Mouse (Mus musculus) kidney, embryonic 14.5 days (tissue): ENCODE results near the gene Pgd. TPM values are rescaled to one million over a fixed set of nuclear protein-coding genes. Genes with fewer than 3 reads are reported as not detected.

Experiments used
- ATAC-seq: fragments of 200-750 bp; cut with Nextera tagmentation; 2 replicates; pipeline ENCODE4 v1.8.0; 2017; ENCODE audit warnings: moderate number of reproducible peaks, mild to moderate bottlenecking, moderate TSS enrichment, moderate library complexity; ENCODE audit not compliant: low FRiP score, low TSS enrichment
- H3K27ac ChIP-seq: fragments of 300-500 bp; sonication (generic); 2 replicates; pipeline ENCODE4 v1.5.1; 2014; ENCODE audit warnings: low read depth, mild to moderate bottlenecking, low read length, moderate library complexity, mixed read lengths
- H3K27me3 ChIP-seq: fragments of 300-500 bp; sonication (generic); 2 replicates; pipeline ENCODE4 v1.6.1; 2014; ENCODE audit warnings: mild to moderate bottlenecking, low read length; ENCODE audit not compliant: control insufficient read depth, insufficient read depth
- H3K36me3 ChIP-seq: fragments of 300-500 bp; sonication (generic); 2 replicates; pipeline ENCODE4 v1.6.1; 2014; ENCODE audit warnings: low read length, mixed read lengths; ENCODE audit not compliant: control insufficient read depth, insufficient read depth
- H3K4me1 ChIP-seq: fragments of 300-500 bp; sonication (generic); 2 replicates; pipeline ENCODE4 v1.6.1; 2014; ENCODE audit warnings: low read length, mixed read lengths; ENCODE audit not compliant: control insufficient read depth, insufficient read depth
- H3K4me2 ChIP-seq: fragments of 300-500 bp; sonication (generic); replicated peaks from 2 replicates; pipeline ENCODE4 v1.6.1; 2014; ENCODE audit warnings: low read depth, mild to moderate bottlenecking, low read length
- H3K4me3 ChIP-seq: fragments of 300-500 bp; sonication (generic); 2 replicates; pipeline ENCODE4 v1.5.1; 2014; ENCODE audit warnings: mild to moderate bottlenecking, low read length
- H3K9ac ChIP-seq: fragments of 300-500 bp; sonication (generic); 2 replicates; pipeline ENCODE4 v1.6.1; 2014; ENCODE audit warnings: low read depth, mild to moderate bottlenecking, low read length, moderate library complexity
- H3K9me3 ChIP-seq: fragments of 300-500 bp; sonication (generic); 2 replicates; pipeline ENCODE4 v1.6.1; 2016; ENCODE audit warnings: low read length; ENCODE audit not compliant: control insufficient read depth
- WGBS: fragments of 180-500 bp; shearing (Covaris S2); extraction: QIAGEN DNeasy Blood & Tissue Kit; methylation state at CpG from one replicate; pipeline ENCODE4 v1.1.7; 2014; 5-methylcytosine and 5-hydroxymethylcytosine counted together
- polyA plus RNA-seq: library from polyadenylated mRNA; unstranded; fragments of >200 nt; fragmentation: Nextera tagmentation; extraction: Ambion mirVana; gene quantifications from 2 replicates; pipeline ENCODE4 v1.2.1, GENCODE M21; 2014

Gene Pgd
- polyA plus RNA-seq, 1 experiment from 2014 or later, result 53.6 TPM

- no peak for ATAC-seq
- no peak overlapping the region for H3K27ac ChIP-seq
- peaks cover 53% of the 10 kb centered on the region for H3K36me3 ChIP-seq
These were observed 17.0 kb downstream of the Pgd start for GRCm38 (mm10) chr4:149149611-149150010.

DNA sequence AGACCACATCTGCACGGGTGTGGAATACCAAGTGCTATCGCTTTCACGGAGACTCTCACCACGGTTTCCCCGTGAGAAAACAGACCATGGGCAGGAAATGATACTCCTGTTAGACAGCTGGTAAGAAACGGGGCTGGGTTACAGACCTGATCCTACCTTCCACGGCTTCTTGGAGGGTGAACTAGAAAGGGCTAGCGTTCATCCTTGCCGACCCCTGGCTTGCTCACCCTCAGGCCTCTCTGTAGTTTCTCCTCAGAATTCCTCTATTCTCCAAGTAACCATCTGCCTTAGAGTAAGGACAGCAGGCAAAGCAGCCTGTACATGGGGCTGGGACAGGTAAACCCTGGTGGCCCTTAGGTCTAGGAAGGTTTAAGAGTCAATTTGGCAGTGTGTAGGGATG lies 17.4 kb downstream of the Pgd start:
- H3K27me3 ChIP-seq, result no peaks in the 10 kb centered on the region
- H3K27ac ChIP-seq, result no peak overlapping the region
- H3K4me1 ChIP-seq, result peaks cover 11% of the 10 kb centered on the region; the same call in 1 of the 2 replicates
- H3K4me2 ChIP-seq, result no peak overlapping the region
- 54% methylated on average over 9 of the region's 9 CpGs for WGBS
- H3K9ac ChIP-seq, result no peak overlapping the region
- H3K4me3 ChIP-seq, result no peak overlapping the region
- H3K9me3 ChIP-seq, result no peaks in the 10 kb centered on the region
- no peak for ATAC-seq
- peaks cover 49% of the 10 kb centered on the region for H3K36me3 ChIP-seq

More at GRCm38 (mm10) chr4:149149611-149150010, 17.0 kb downstream of the Pgd start:
- Histone ChIP-seq H3K27me3 (no peaks in the 10 kb centered on the region), H3K4me1 (peaks cover 11% of the 10 kb centered on the region; the same call in 1 of the 2 replicates), H3K4me3 (no peak overlapping the region), H3K9ac (no peak overlapping the region), H3K9me3 (no peaks in the 10 kb centered on the region), H3K4me2 (no peak overlapping the region)
- 38% methylated on average over 7 of the region's 7 CpGs for WGBS

- H3K4me3 ChIP-seq, result no peak overlapping the region
- ATAC-seq, result no peak
- no peak overlapping the region for H3K4me2 ChIP-seq
- no peaks in the 10 kb centered on the region for H3K27me3 ChIP-seq
- peaks cover 11% of the 10 kb centered on the region; the same call in 1 of the 2 replicates for H3K4me1 ChIP-seq
- no peaks in the 10 kb centered on the region for H3K9me3 ChIP-seq
- H3K36me3 ChIP-seq, result peaks cover 38% of the 10 kb centered on the region
- no peak overlapping the region for H3K9ac ChIP-seq
- H3K27ac ChIP-seq, result no peak overlapping the region
- WGBS, result 75% methylated on average over 4 of the region's 4 CpGs
These were observed 18.5 kb downstream of the Pgd start for GRCm38 (mm10) chr4:149148084-149148483.

DNA sequence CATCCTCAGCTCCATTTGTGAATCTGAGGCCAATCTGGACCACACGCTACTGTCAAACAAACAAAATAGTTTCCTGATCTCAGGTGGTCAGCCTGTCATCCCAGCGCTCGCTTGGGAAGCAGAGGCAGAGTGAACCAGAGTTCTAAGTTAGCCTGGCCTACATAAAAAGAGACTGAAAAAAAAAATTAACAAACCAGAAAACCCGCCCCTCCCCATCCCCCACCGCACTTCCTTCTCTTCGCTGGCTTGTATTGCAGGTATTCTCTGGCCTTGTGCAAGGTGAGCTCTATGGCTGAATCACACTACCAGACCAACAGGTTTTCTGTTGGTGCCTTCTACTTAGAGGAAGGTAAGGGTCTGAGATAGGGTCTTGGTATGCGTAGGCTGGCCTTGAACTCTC lies 19.0 kb downstream of the Pgd start:
- Histone ChIP-seq H3K27ac (no peak overlapping the region), H3K27me3 (no peaks in the 10 kb centered on the region), H3K9ac (no peak overlapping the region), H3K36me3 (peaks cover 32% of the 10 kb centered on the region), H3K4me2 (no peak overlapping the region), H3K9me3 (no peaks in the 10 kb centered on the region), H3K4me1 (peaks cover 11% of the 10 kb centered on the region; the same call in 1 of the 2 replicates), H3K4me3 (no peak overlapping the region)
- no peak for ATAC-seq
- WGBS, result 81% methylated on average over 7 of the region's 7 CpGs

DNA sequence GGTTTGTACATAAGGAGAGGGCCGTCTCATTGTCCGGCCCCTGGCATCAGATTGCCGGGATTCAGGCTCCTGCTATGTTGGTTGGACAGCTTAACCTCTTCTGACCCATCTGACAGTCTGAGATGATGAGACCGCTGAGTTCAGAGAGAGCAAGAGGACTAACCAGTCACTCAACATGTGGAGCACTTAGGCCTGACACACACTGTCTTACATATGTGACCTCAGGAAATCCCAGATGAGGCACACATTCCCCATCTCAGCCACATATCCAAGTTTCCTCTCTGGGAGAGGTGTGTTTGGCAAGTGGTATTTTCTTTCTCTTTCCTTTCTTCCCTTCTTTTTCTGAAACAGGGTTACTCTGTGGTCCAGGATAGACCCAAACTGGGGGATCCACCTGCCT lies 21.4 kb downstream of the Pgd start:
- Histone ChIP-seq H3K9me3 (no peaks in the 10 kb centered on the region), H3K4me1 (peaks cover 11% of the 10 kb centered on the region; the same call in 1 of the 2 replicates), H3K27ac (no peak overlapping the region), H3K36me3 (peaks cover 9% of the 10 kb centered on the region), H3K9ac (no peak overlapping the region), H3K27me3 (no peaks in the 10 kb centered on the region), H3K4me2 (no peak overlapping the region), H3K4me3 (no peak overlapping the region)
- 79% methylated on average over 4 of the region's 4 CpGs for WGBS
- no peak for ATAC-seq

DNA sequence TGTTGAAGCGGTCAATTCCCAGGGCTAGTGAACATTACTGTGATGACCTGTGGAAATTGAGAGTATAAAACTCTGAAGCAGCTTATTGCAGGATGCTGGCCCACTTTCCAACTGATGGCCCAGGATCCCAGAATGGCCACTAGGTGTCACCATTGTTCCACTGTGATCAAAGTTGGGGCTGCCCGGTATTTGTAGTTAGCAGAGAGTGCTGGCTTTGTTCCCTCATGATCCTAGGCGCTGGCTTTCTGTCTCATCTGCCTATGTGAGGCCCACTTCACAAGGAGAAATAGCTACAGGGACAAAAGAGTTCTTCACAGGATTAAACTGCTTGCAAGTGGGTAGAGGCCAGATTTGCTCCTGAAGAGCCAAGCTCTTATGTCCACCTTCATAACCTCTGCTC lies 22.1 kb downstream of the Pgd start:
- peak; percentile 73 for ATAC-seq
- Histone ChIP-seq H3K4me3 (no peak overlapping the region), H3K27ac (no peak overlapping the region), H3K4me2 (no peak overlapping the region), H3K27me3 (no peaks in the 10 kb centered on the region), H3K36me3 (peaks cover 2% of the 10 kb centered on the region; the same call in 1 of the 2 replicates), H3K9me3 (no peaks in the 10 kb centered on the region), H3K4me1 (peaks cover 9% of the 10 kb centered on the region; the same call in 1 of the 2 replicates), H3K9ac (no peak overlapping the region)
- 3% methylated on average over 3 of the region's 3 CpGs for WGBS

- H3K4me1 ChIP-seq, result peaks cover 6% of the 10 kb centered on the region; the same call in 1 of the 2 replicates
- no peaks in the 10 kb centered on the region for H3K9me3 ChIP-seq
- no peak overlapping the region for H3K9ac ChIP-seq
- H3K27ac ChIP-seq, result no peak overlapping the region
- no peak overlapping the region for H3K4me2 ChIP-seq
- no peak overlapping the region for H3K4me3 ChIP-seq
- WGBS, result 44% methylated on average over 4 of the region's 4 CpGs
- no peak for ATAC-seq
- H3K27me3 ChIP-seq, result no peaks in the 10 kb centered on the region
- no peaks in the 10 kb centered on the region for H3K36me3 ChIP-seq
These were observed 23.0 kb downstream of the Pgd start for GRCm38 (mm10) chr4:149143594-149143993.

- H3K9ac ChIP-seq, result no peak overlapping the region
- no peak overlapping the region for H3K4me3 ChIP-seq
- 69% methylated on average over 8 of the region's 8 CpGs for WGBS
- H3K27ac ChIP-seq, result no peak overlapping the region
- H3K4me2 ChIP-seq, result no peak overlapping the region
- H3K9me3 ChIP-seq, result no peaks in the 10 kb centered on the region
- no peak for ATAC-seq
- H3K36me3 ChIP-seq, result no peaks in the 10 kb centered on the region
- peaks cover 6% of the 10 kb centered on the region for H3K4me1 ChIP-seq
- H3K27me3 ChIP-seq, result no peaks in the 10 kb centered on the region
These were observed 28.1 kb downstream of the Pgd start for GRCm38 (mm10) chr4:149138515-149138914.

GRCm38 (mm10) chr4:149136982-149137770 lies 29.4 kb downstream of the Pgd start, which contains the start of gene Cenps:
Cenps (minus strand) TSS chr4:149137629.
- no peaks in the 10 kb centered on the region for H3K36me3 ChIP-seq
- no peaks in the 10 kb centered on the region for H3K9me3 ChIP-seq
- H3K4me2 ChIP-seq, result peak within 1 kb of the TSS; percentile 74
- 1% methylated on average over 68 of the region's 68 CpGs for WGBS
- H3K9ac ChIP-seq, result peak within 1 kb of the TSS; percentile 69
- H3K27ac ChIP-seq, result peak within 1 kb of the TSS; percentile 87
- peaks cover 6% of the 10 kb centered on the region for H3K4me1 ChIP-seq
- ATAC-seq, result peak; percentile 92
- H3K4me3 ChIP-seq, result peak within 1 kb of the TSS; percentile 64
- H3K27me3 ChIP-seq, result no peaks in the 10 kb centered on the region
